Mouse (Mus musculus) spleen, adult 12 weeks (tissue): ENCODE measurements around the gene Zkscan16.

ENCODE experiments used
- DNase-seq: peaks from one replicate; pipeline ENCODE4 v3.0.0; 2022; ENCODE audit warnings: low spot score

Zkscan16 gene

GRCm38 (mm10) chr4:58943420-58944205 is at the start of gene Zkscan16:
Gene Zkscan16, plus strand, starts transcription at chr4:58943628.
- DNase-seq = peak; percentile 15

- DNase-seq = no peak
Observed at GRCm38 (mm10) chr4:58894399-58894798, 49.0 kb upstream of the Zkscan16 start.

GRCm38 (mm10) chr4:58897436-58897835 is 46.0 kb upstream of the Zkscan16 start:
- no peak for DNase-seq

- DNase-seq = no peak
Observed at GRCm38 (mm10) chr4:58898318-58898717, 45.1 kb upstream of the Zkscan16 start.

- DNase-seq = no peak
Observed at GRCm38 (mm10) chr4:58907453-58907852, 36.0 kb upstream of the Zkscan16 start.

- DNase-seq = no peak
Observed at GRCm38 (mm10) chr4:58910175-58911068, 33.0 kb upstream of the Zkscan16 start.

- DNase-seq = peak; percentile 40
Observed at GRCm38 (mm10) chr4:58911069-58911830, 32.2 kb upstream of the Zkscan16 start.

- no peak for DNase-seq
Observed at GRCm38 (mm10) chr4:58911831-58912628, 31.4 kb upstream of the Zkscan16 start.

GRCm38 (mm10) chr4:58912629-58913335 is 30.6 kb upstream of the Zkscan16 start, which contains the start of gene Ecpas:
Gene Ecpas, minus strand, starts transcription at chr4:58912749.
- DNase-seq = peak; percentile 77

GRCm38 (mm10) chr4:58913336-58914026 is 29.9 kb upstream of the Zkscan16 start:
- no peak for DNase-seq

- no peak for DNase-seq
Observed at GRCm38 (mm10) chr4:58915081-58915826, 28.2 kb upstream of the Zkscan16 start.

- no peak for DNase-seq
Observed at GRCm38 (mm10) chr4:58923933-58924332, 19.5 kb upstream of the Zkscan16 start.

GRCm38 (mm10) chr4:58925664-58926063 is 17.8 kb upstream of the Zkscan16 start:
- no peak for DNase-seq

- no peak for DNase-seq
Observed at GRCm38 (mm10) chr4:58926120-58926519, 17.3 kb upstream of the Zkscan16 start.

GRCm38 (mm10) chr4:58927661-58928060 is 15.8 kb upstream of the Zkscan16 start:
- no peak for DNase-seq

- no peak for DNase-seq
Observed at GRCm38 (mm10) chr4:58932541-58932940, 10.9 kb upstream of the Zkscan16 start.

GRCm38 (mm10) chr4:58934308-58934707 is 9.1 kb upstream of the Zkscan16 start:
- DNase-seq = no peak

GRCm38 (mm10) chr4:58934746-58935476 is 8.5 kb upstream of the Zkscan16 start:
- no peak for DNase-seq

- no peak for DNase-seq
Observed at GRCm38 (mm10) chr4:58935846-58936245, 7.6 kb upstream of the Zkscan16 start.
